Mouse (Mus musculus) small intestine, adult 2 months (tissue): ENCODE measurements around the gene Gp9.

Experiments used
- CTCF ChIP-seq: fragments of 200-500 bp; IDR thresholded peaks from 2 replicates; pipeline ENCODE4 v1.5.1; 2012; ENCODE audit warnings: low read depth, mild to moderate bottlenecking, control low read depth, inconsistent platforms, low read length, moderate library complexity, mixed read lengths; ENCODE audit not compliant: insufficient replicate concordance, insufficient read length; ENCODE audit errors: extremely low read depth
- POLR2A ChIP-seq: fragments of 200-500 bp; IDR thresholded peaks from 2 replicates; pipeline ENCODE4 v1.6.1; 2012; ENCODE audit warnings: low read depth, mild to moderate bottlenecking, control low read depth, inconsistent platforms, low read length, moderate library complexity

DNA sequence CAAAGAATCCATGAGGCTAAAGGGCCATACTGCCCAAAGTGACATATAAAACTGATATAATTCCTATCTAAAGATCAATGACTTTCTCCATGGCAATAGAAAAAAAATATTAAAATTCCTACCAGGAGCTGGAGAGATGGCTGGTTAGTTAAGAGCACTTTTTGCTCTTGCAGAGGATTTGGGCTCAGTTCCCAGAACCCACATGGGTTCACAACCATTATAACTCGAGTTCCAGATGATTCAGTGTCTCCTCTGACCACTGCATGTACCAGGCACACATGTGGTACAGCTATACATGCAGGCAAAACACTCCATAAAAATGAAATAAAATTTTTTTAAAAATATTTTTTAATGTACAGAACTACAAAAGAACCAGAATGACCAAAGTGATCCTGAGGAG, 3.4 kb upstream of the Gp9 start:
- TF ChIP-seq CTCF: no peak
- TF ChIP-seq POLR2A: no peak
